In the genomic region with DNA sequence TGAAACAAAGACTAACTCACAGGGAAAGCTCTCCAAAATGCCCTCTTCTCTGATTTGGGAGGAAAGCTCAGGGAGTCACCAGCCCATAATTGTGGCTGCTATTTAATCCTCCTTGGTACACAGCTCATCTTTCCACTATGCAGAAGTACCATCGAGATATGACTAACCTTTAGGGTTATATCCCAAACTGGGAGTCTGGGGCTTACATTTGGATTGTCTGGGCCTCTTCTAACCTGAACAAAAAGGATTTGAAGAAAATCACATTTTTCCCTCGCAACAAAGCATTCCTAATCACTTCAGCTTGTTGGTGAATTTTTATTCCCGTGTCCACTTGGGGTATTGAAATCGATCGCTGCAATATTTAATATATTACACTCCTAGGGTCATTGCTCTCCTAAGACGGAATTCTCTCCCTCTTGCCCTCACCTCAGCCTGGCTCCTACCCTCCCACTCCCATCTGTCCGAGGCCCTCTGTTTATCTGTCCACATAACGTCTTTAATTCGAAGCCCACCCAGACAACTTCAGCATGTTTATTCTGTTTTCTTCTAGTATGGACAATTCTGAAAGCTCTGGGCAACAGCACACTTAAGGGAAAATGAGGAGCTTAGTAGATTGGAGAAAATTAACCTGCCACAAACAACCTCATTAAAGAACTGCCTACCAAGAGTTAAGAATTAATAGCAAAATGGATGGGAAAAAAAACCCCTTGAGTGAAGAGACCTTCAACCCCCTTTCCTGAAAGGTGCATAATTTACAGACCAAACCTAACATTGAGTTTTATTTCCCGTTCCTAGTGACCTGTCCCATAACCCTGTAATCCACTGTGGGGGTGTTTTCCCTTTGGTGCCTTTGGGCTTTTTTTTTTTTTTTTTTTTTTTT, we compare ENCODE assay signal across 23 mouse cellular contexts. TPM values are rescaled to one million over a fixed set of nuclear protein-coding genes. Genes with fewer than 3 reads are reported as not detected.
DNase-seq lines count a peak whose midpoint lies in the region; ATAC-seq and TF ChIP-seq lines count a peak whose summit lies in the region.
"Had no signal": no experiment of that assay in that cellular context is flagged by ENCODE, and none has a peak within 500 bp of the region (broad histone marks: within the 10 kb centered on the region; RNA-seq: fewer than 3 reads in every experiment).

No protein-coding gene starts in this region.

- H3K9me3 ChIP-seq in neural tube, embryonic 13.5 days, result no peaks in the 10 kb centered on the region
- no peaks in the 10 kb centered on the region for H3K9me3 ChIP-seq in neural tube, embryonic 15.5 days (replicated peaks)
- H3K9me3 ChIP-seq in forebrain, embryonic 13.5 days (replicated peaks), result no peaks in the 10 kb centered on the region
- H3K9me3 ChIP-seq in midbrain, embryonic 14.5 days (ENCODE audit: control insufficient read depth, low read length), result no peaks in the 10 kb centered on the region
- H3K9me3 ChIP-seq: limb, embryonic 13.5 days; liver, embryonic 15.5 days had no signal

- TF ChIP-seq CTCF in kidney, adult 2 months (conservative IDR thresholded peaks at IDR 0.05; ENCODE audit: insufficient read depth, insufficient read length, low read depth, low read length), result no peak

- no peak overlapping the region for H3K4me3 ChIP-seq in kidney, adult 2 months (ENCODE audit: insufficient read depth, low read depth, low read length)
- H3K4me3 ChIP-seq in neural tube, embryonic 13.5 days, result no peak overlapping the region
- no peak overlapping the region for H3K4me3 ChIP-seq in neural tube, embryonic 15.5 days (replicated peaks)
- H3K4me3 ChIP-seq in forebrain, embryonic 13.5 days, result no peak overlapping the region
- H3K4me3 ChIP-seq in midbrain, embryonic 14.5 days (replicated peaks; ENCODE audit: low read depth, low read length), result no peak overlapping the region
- H3K4me3 ChIP-seq: layer of hippocampus, adult 2 months; limb, embryonic 13.5 days; liver, embryonic 15.5 days had no signal

- no peaks in the 10 kb centered on the region for H3K36me3 ChIP-seq in kidney, adult 2 months (ENCODE audit: control insufficient read depth, insufficient read depth, low read length)
- H3K36me3 ChIP-seq in neural tube, embryonic 13.5 days, result no peaks in the 10 kb centered on the region
- no peaks in the 10 kb centered on the region for H3K36me3 ChIP-seq in neural tube, embryonic 15.5 days
- H3K36me3 ChIP-seq in forebrain, embryonic 13.5 days (ENCODE audit: poor library complexity, severe bottlenecking), result no peaks in the 10 kb centered on the region
- H3K36me3 ChIP-seq in midbrain, embryonic 14.5 days (ENCODE audit: control insufficient read depth, insufficient read depth, low read length), result no peaks in the 10 kb centered on the region
- H3K36me3 ChIP-seq: limb, embryonic 13.5 days; liver, embryonic 15.5 days had no signal

- peak overlapping the region; percentile 39; the same call in 1 of the 2 replicates for H3K9ac ChIP-seq in neural tube, embryonic 13.5 days
- no peak overlapping the region for H3K9ac ChIP-seq in neural tube, embryonic 15.5 days (replicated peaks)
- peak overlapping the region; percentile 87; the same call in 1 of the 2 replicates for H3K9ac ChIP-seq in forebrain, embryonic 13.5 days
- peak overlapping the region; percentile 16; the same call in 1 of the 2 replicates for H3K9ac ChIP-seq in midbrain, embryonic 14.5 days (replicated peaks; ENCODE audit: low read length)
- H3K9ac ChIP-seq: limb, embryonic 13.5 days; liver, embryonic 15.5 days had no signal

- no peak for ATAC-seq in neural tube, embryonic 13.5 days (ENCODE audit: low read depth)
- ATAC-seq in neural tube, embryonic 15.5 days (ENCODE audit: low FRiP score), result no peak
- ATAC-seq in forebrain, embryonic 13.5 days, result no peak
- no peak for ATAC-seq in midbrain, embryonic 14.5 days (ENCODE audit: low FRiP score, low TSS enrichment)
- ATAC-seq: CD4-positive, CD25-positive, alpha-beta regulatory T cell, adult 4 months had no signal

- DNase-seq in kidney, adult 2 months, result peak; percentile 68
- no peak for DNase-seq in kidney, adult 11 months
- peak; percentile 48 for DNase-seq in midbrain, embryonic 14.5 days
- no peak for DNase-seq in adrenal gland, adult 8-10 months
- DNase-seq in ovary, adult 18-20 months (ENCODE audit: low spot score), result no peak
- DNase-seq: adrenal gland, postnatal 10 days; cerebellum, adult 8-10 months; heart, postnatal 36 days; kidney, adult 8-10 months; lung, postnatal 14 days; right cerebral cortex, postnatal 14 days; thymus, postnatal 4 days had no signal

- TF ChIP-seq POLR2A in kidney, adult 2 months (IDR thresholded peaks at IDR 0.05; ENCODE audit: low read depth, low read length), result no peak

- 56% methylated on average over 10 of the region's 10 CpGs for WGBS in kidney, adult 2 months
- WGBS in neural tube, embryonic 13.5 days, result 46% methylated on average over 10 of the region's 10 CpGs
- 60% methylated on average over 10 of the region's 10 CpGs for WGBS in neural tube, embryonic 15.5 days
- 28% methylated on average over 10 of the region's 10 CpGs for WGBS in forebrain, embryonic 13.5 days
- 20% methylated on average over 10 of the region's 10 CpGs for WGBS in midbrain, embryonic 14.5 days

- H3K27ac ChIP-seq in kidney, adult 2 months (ENCODE audit: insufficient read depth, low read depth, low read length), result 0 out of 2 replicates have a peak overlapping the region, but pooled peaks have one; percentile 67
- H3K27ac ChIP-seq in neural tube, embryonic 13.5 days (replicated peaks), result no peak overlapping the region
- no peak overlapping the region for H3K27ac ChIP-seq in neural tube, embryonic 15.5 days (replicated peaks)
- no peak overlapping the region for H3K27ac ChIP-seq in forebrain, embryonic 13.5 days
- peak overlapping the region; percentile 53; the same call in 1 of the 2 replicates for H3K27ac ChIP-seq in midbrain, embryonic 14.5 days (replicated peaks; ENCODE audit: low read depth, low read length)
- H3K27ac ChIP-seq: layer of hippocampus, adult 2 months; limb, embryonic 13.5 days; liver, embryonic 15.5 days had no signal

- no peaks in the 10 kb centered on the region for H3K27me3 ChIP-seq in kidney, adult 2 months (replicated peaks; ENCODE audit: control insufficient read depth, insufficient read depth, low read length)
- H3K27me3 ChIP-seq in neural tube, embryonic 13.5 days, result no peaks in the 10 kb centered on the region
- no peaks in the 10 kb centered on the region for H3K27me3 ChIP-seq in neural tube, embryonic 15.5 days (replicated peaks)
- no peaks in the 10 kb centered on the region for H3K27me3 ChIP-seq in forebrain, embryonic 13.5 days
- no peaks in the 10 kb centered on the region for H3K27me3 ChIP-seq in midbrain, embryonic 14.5 days (ENCODE audit: control insufficient read depth, insufficient read depth, low read length)
- H3K27me3 ChIP-seq: limb, embryonic 13.5 days had no signal

- no peak overlapping the region; the same call in 1 of the 2 replicates for H3K4me2 ChIP-seq in neural tube, embryonic 13.5 days
- H3K4me2 ChIP-seq in neural tube, embryonic 15.5 days, result no peak overlapping the region
- H3K4me2 ChIP-seq in forebrain, embryonic 13.5 days, result peak overlapping the region; percentile 93
- H3K4me2 ChIP-seq in midbrain, embryonic 14.5 days (ENCODE audit: low read length), result peak overlapping the region; percentile 78
- H3K4me2 ChIP-seq: limb, embryonic 13.5 days; liver, embryonic 15.5 days had no signal

- H3K4me1 ChIP-seq in kidney, adult 2 months (ENCODE audit: control insufficient read depth, insufficient read depth, low read length), result peaks cover 23% of the 10 kb centered on the region; the same call in 1 of the 2 replicates
- H3K4me1 ChIP-seq in neural tube, embryonic 13.5 days (replicated peaks), result peaks cover 74% of the 10 kb centered on the region
- H3K4me1 ChIP-seq in neural tube, embryonic 15.5 days, result peaks cover 42% of the 10 kb centered on the region
- H3K4me1 ChIP-seq in forebrain, embryonic 13.5 days, result peaks cover 72% of the 10 kb centered on the region
- peaks cover 63% of the 10 kb centered on the region for H3K4me1 ChIP-seq in midbrain, embryonic 14.5 days (ENCODE audit: control insufficient read depth, insufficient read depth, low read length)

RNA-seq across cellular contexts. Expression of gene A930004D18Rik, which starts 2.9 kb away (rescaled TPM):
- polyA plus RNA-seq in kidney, adult 2 months (2012; rRNA removed), result 1.7 and 2.8 TPM in 2 replicates
- 8.8 and 12.3 TPM in 2 replicates for polyA plus RNA-seq in neural tube, embryonic 13.5 days (2015; fragmentation: Nextera tagmentation; extraction: Ambion mirVana)
- 8.6 and 13.1 TPM in 2 replicates for polyA plus RNA-seq in neural tube, embryonic 15.5 days (2015; fragmentation: Nextera tagmentation; extraction: Ambion mirVana)
- 16.2 and 20.3 TPM in 2 replicates for polyA plus RNA-seq in forebrain, embryonic 13.5 days (2015; fragmentation: Nextera tagmentation; extraction: Ambion mirVana)
- 7.9 and 9.2 TPM in 2 replicates for polyA plus RNA-seq in midbrain, embryonic 14.5 days (2014; fragmentation: Nextera tagmentation; extraction: Ambion mirVana)
- 1 to 10 TPM; 1.1 to 2.4 (median 1.4) TPM for total RNA-seq in adrenal gland, adult 8-10 months (2022)

RNA-seq across cellular contexts. Expression of gene Skida1, which starts 14.2 kb away (rescaled TPM):
- 2.4 and 3.7 TPM in 2 replicates for polyA plus RNA-seq in kidney, adult 2 months (2012; rRNA removed)
- polyA plus RNA-seq in neural tube, embryonic 13.5 days (2015; fragmentation: Nextera tagmentation; extraction: Ambion mirVana), result 8.2 and 9.2 TPM in 2 replicates
- 3.8 and 5.2 TPM in 2 replicates for polyA plus RNA-seq in neural tube, embryonic 15.5 days (2015; fragmentation: Nextera tagmentation; extraction: Ambion mirVana)
- polyA plus RNA-seq in forebrain, embryonic 13.5 days (2015; fragmentation: Nextera tagmentation; extraction: Ambion mirVana), result 17.2 and 17.9 TPM in 2 replicates
- 9.1 and 9.4 TPM in 2 replicates for polyA plus RNA-seq in midbrain, embryonic 14.5 days (2014; fragmentation: Nextera tagmentation; extraction: Ambion mirVana)
- 1 to 10 TPM; 2.0 to 5.2 (median 3.5) TPM for total RNA-seq in adrenal gland, adult 8-10 months (2022)

RNA-seq across cellular contexts. Expression of gene Mllt10, which starts 20.4 kb away (rescaled TPM):
- 29.3 and 32.7 TPM in 2 replicates for polyA plus RNA-seq in kidney, adult 2 months (2012; rRNA removed)
- 62.3 and 63.1 TPM in 2 replicates for polyA plus RNA-seq in neural tube, embryonic 13.5 days (2015; fragmentation: Nextera tagmentation; extraction: Ambion mirVana)
- 46.2 and 57.7 TPM in 2 replicates for polyA plus RNA-seq in neural tube, embryonic 15.5 days (2015; fragmentation: Nextera tagmentation; extraction: Ambion mirVana)
- polyA plus RNA-seq in forebrain, embryonic 13.5 days (2015; fragmentation: Nextera tagmentation; extraction: Ambion mirVana), result 73.5 and 75.3 TPM in 2 replicates
- polyA plus RNA-seq in midbrain, embryonic 14.5 days (2014; fragmentation: Nextera tagmentation; extraction: Ambion mirVana), result 33.5 and 40.1 TPM in 2 replicates
- 10 to 100 TPM; 38.8 to 84.1 (median 45.1) TPM for total RNA-seq in adrenal gland, adult 8-10 months (2022)

RNA-seq across cellular contexts. Expression of gene H2al2a, which starts 37.9 kb away (rescaled TPM):
- 0.41 TPM in 1 of 2 replicates, not detected in the other for polyA plus RNA-seq in kidney, adult 2 months (2012; rRNA removed)
- not detected in 2 replicates for polyA plus RNA-seq in neural tube, embryonic 13.5 days (2015; fragmentation: Nextera tagmentation; extraction: Ambion mirVana)
- polyA plus RNA-seq in neural tube, embryonic 15.5 days (2015; fragmentation: Nextera tagmentation; extraction: Ambion mirVana), result not detected in 2 replicates
- polyA plus RNA-seq in forebrain, embryonic 13.5 days (2015; fragmentation: Nextera tagmentation; extraction: Ambion mirVana), result not detected in 2 replicates
- polyA plus RNA-seq in midbrain, embryonic 14.5 days (2014; fragmentation: Nextera tagmentation; extraction: Ambion mirVana), result not detected in 2 replicates
- total RNA-seq in adrenal gland, adult 8-10 months (2022), result not detected
- total RNA-seq: adrenal gland, postnatal 10 days; gastrocnemius, adult 8-10 months; heart, postnatal 36 days; layer of hippocampus, adult 2 months; left cerebral cortex, adult 18-20 months; MEL had no signal
- polyA plus RNA-seq: CD4-positive, CD25-positive, alpha-beta regulatory T cell, adult 4 months; heart, embryonic 11.5 days; limb, embryonic 13.5 days; liver, embryonic 15.5 days had no signal

Comparison
In these comparisons a context has a peak if more than half of its experiments do, and no peak if none do; other contexts are left out.
1. DNase-seq: peak in kidney, adult 2 months (single experiment) and midbrain, embryonic 14.5 days (single experiment); none in kidney, adult 11 months (single experiment), adrenal gland, adult 8-10 months (single experiment) and ovary, adult 18-20 months (single experiment).
2. H3K27ac ChIP-seq: peak in kidney, adult 2 months (single experiment) and midbrain, embryonic 14.5 days (single experiment); none in neural tube, embryonic 13.5 days (single experiment), neural tube, embryonic 15.5 days (single experiment) and forebrain, embryonic 13.5 days (single experiment).
3. H3K4me2 ChIP-seq: peak in forebrain, embryonic 13.5 days (single experiment) and midbrain, embryonic 14.5 days (single experiment); none in neural tube, embryonic 13.5 days (single experiment) and neural tube, embryonic 15.5 days (single experiment).